Mouse (Mus musculus) heart, adult 18-20 months (tissue): ENCODE measurements around the gene Cga. TPM values are rescaled to one million over a fixed set of nuclear protein-coding genes. Genes with fewer than 3 reads are reported as not detected.
"Not testable (repeated sequence)": the region's sequence is repeated elsewhere in the genome, so short reads cannot be mapped to it uniquely, and the experiment has no call there.

ENCODE experiments used
- DNase-seq, 2 experiments: peaks; one replicate each; pipeline ENCODE4 v3.0.0; 2021 to 2022; ENCODE audit warnings: mixed read lengths in 1 of 2
- total RNA-seq, 2 experiments: library from RNA; stranded (reverse); gene quantifications; 2 replicates each; pipeline ENCODE4 v1.2.3; 2021

The Cga gene
- total RNA-seq, 2 experiments from 2014 or later: not detected

- DNase-seq: no peak
Observed at GRCm38 (mm10) chr4:34889812-34890185, 3.8 kb upstream of the Cga start.

GRCm38 (mm10) chr4:34898497-34898896 lies 4.9 kb downstream of the Cga start:
- no peak for DNase-seq

GRCm38 (mm10) chr4:34899322-34899721 lies 5.7 kb downstream of the Cga start:
- DNase-seq: no peak

GRCm38 (mm10) chr4:34900155-34900554 lies 6.6 kb downstream of the Cga start:
- DNase-seq: no peak

GRCm38 (mm10) chr4:34901166-34901565 lies 7.6 kb downstream of the Cga start:
- DNase-seq: no peak

GRCm38 (mm10) chr4:34901582-34901981 lies 8.0 kb downstream of the Cga start:
- DNase-seq: not testable (repeated sequence)

- no peak for DNase-seq
Observed at GRCm38 (mm10) chr4:34905396-34905795, 11.8 kb downstream of the Cga start.

- no peak for DNase-seq
Observed at GRCm38 (mm10) chr4:34906151-34906550, 12.6 kb downstream of the Cga start.

- peak in 1 of 2 experiments; percentile 19 for DNase-seq
Observed at GRCm38 (mm10) chr4:34907026-34907425, 13.4 kb downstream of the Cga start.

GRCm38 (mm10) chr4:34908127-34908526 lies 14.5 kb downstream of the Cga start:
- peak; percentile 60 to 80 for DNase-seq

GRCm38 (mm10) chr4:34911401-34911800 lies 17.8 kb downstream of the Cga start:
- no peak for DNase-seq

- DNase-seq: no peak
Observed at GRCm38 (mm10) chr4:34912171-34912570, 18.6 kb downstream of the Cga start.

GRCm38 (mm10) chr4:34917400-34917799 lies 23.8 kb downstream of the Cga start:
- DNase-seq: no peak

GRCm38 (mm10) chr4:34922177-34922870 lies 28.7 kb downstream of the Cga start:
- peak; percentile 48 to 65 for DNase-seq

- not testable (repeated sequence) for DNase-seq
Observed at GRCm38 (mm10) chr4:34928386-34928785, 34.8 kb downstream of the Cga start.

- DNase-seq: no peak
Observed at GRCm38 (mm10) chr4:34941046-34941445, 47.5 kb downstream of the Cga start.

- no peak for DNase-seq
Observed at GRCm38 (mm10) chr4:34947181-34947580, 53.6 kb downstream of the Cga start.

GRCm38 (mm10) chr4:34953716-34954115 lies 60.1 kb downstream of the Cga start:
- DNase-seq: no peak

Other genes with a start within 250 kb of the Cga start
- 10 to 100 TPM; 11.8 to 14.6 TPM for gene Slc35a1, start 206.3 kb upstream of the Cga start, total RNA-seq
- gene Cfap206, start 163.6 kb upstream of the Cga start, total RNA-seq: under 1 TPM in 1 of 2 experiments, not detected in 1; 0.72 TPM
- not detected for gene Gm136, start 137.5 kb upstream of the Cga start, total RNA-seq
- gene Smim8, start 115.4 kb upstream of the Cga start, total RNA-seq: 10 to 100 TPM; 62.3 to 65.8 TPM
- 10 to 100 TPM; 12.7 to 14.4 TPM for gene Zfp292, start 10.8 kb upstream of the Cga start, total RNA-seq